In the genomic region with DNA sequence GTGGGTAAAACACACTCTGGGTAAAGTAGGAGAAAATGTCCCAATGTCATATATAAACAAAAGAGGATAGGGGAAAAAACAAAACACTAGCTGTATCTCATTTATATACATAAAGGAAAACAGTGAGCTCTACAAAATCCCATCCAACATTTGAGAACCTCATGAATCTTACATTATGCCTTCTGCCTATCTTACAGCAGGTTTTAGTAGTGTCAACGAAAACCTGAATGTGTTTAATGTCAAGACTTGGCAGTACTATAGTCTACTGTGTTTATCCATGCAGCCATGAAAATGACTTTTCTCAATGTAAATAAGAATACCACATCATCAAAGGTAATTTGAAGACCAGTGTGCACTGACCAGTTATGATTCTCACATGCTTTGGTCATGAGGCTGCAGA, we compare ENCODE assay signal across 18 mouse cellular contexts.
"Had no signal": no experiment of that assay in that cellular context is flagged by ENCODE, and none has a peak within 500 bp of the region (broad histone marks: within the 10 kb centered on the region; RNA-seq: fewer than 3 reads in every experiment).

No protein-coding gene starts in this region.

- H3K27ac ChIP-seq: midbrain, embryonic 10.5 days; midbrain, embryonic 12.5 days; neural tube, embryonic 13.5 days; neural tube, embryonic 15.5 days had no signal

- H3K4me3 ChIP-seq: midbrain, embryonic 10.5 days; midbrain, embryonic 12.5 days; myocyte; neural tube, embryonic 13.5 days; neural tube, embryonic 15.5 days had no signal

- H3K36me3 ChIP-seq: midbrain, embryonic 10.5 days; midbrain, embryonic 12.5 days; neural tube, embryonic 15.5 days had no signal

- H3K27me3 ChIP-seq: midbrain, embryonic 12.5 days; neural tube, embryonic 13.5 days; neural tube, embryonic 15.5 days had no signal

- H3K9ac ChIP-seq: lung, embryonic 14.5 days; midbrain, embryonic 12.5 days; neural tube, embryonic 13.5 days; neural tube, embryonic 15.5 days had no signal

- H3K4me2 ChIP-seq: lung, embryonic 14.5 days; midbrain, embryonic 12.5 days; neural tube, embryonic 13.5 days; neural tube, embryonic 15.5 days had no signal

- H3K4me1 ChIP-seq: neural tube, embryonic 13.5 days; neural tube, embryonic 15.5 days had no signal

- ATAC-seq: midbrain, embryonic 16.5 days had no signal

- H3K9me3 ChIP-seq: midbrain, embryonic 10.5 days; midbrain, embryonic 12.5 days; neural tube, embryonic 13.5 days; neural tube, embryonic 15.5 days had no signal

- DNase-seq: lung, embryonic 14.5 days; lung, postnatal 10 days; lung, postnatal 4 days; midbrain, embryonic 14.5 days; retina, postnatal 1 day; right cerebral cortex, adult 18-20 months; right cerebral cortex, postnatal 25 days; right cerebral cortex, postnatal 4 days; spleen, adult 18-20 months; thymus, adult 18-20 months; thymus, postnatal 14 days; thymus, postnatal 36 days had no signal
